Mouse (Mus musculus): ENCODE measurements around the gene Gas8.
"Not testable (repeated sequence)": the region's sequence is repeated elsewhere in the genome, so short reads cannot be mapped to it uniquely, and the experiment has no call there.

Gas8 gene

DNA sequence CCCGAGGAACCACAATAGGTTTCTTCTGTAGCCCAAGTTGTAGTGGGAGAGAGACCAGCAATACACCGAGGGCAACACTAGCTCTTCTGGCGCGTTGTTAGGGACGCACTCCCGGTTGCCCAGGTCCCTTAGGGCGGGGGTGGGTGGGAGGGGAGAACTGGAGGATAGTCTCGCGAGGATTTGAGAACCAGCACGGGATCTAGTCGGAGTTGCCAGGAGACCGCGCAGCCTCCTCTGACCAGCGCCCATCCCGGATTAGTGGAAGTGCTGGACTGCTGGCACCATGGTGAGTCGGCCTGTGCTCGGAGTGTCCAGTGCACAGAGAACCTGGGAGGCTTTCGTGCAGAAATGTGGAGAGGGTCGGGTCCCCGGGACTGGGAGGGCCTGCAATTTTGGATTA is at the start of gene Gas8:
Gene Gas8 (plus strand): TSS at position 168 of the 400 bp plus-strand sequence.
- Histone ChIP-seq H3K4me3 (replicated peaks; ENCODE audit: low read length) (peak within 1 kb of the TSS; percentile 88), H3K9me3 (ENCODE audit: low read length) (no peaks in the 10 kb centered on the region), H3K36me3 (ENCODE audit: insufficient read depth, low read length) (peaks cover 26% of the 10 kb centered on the region), H3K27me3 (ENCODE audit: insufficient read depth, low read length) (peaks cover 38% of the 10 kb centered on the region), H3K4me1 (replicated peaks; ENCODE audit: low read depth, low read length) (peaks cover 48% of the 10 kb centered on the region)
- TF ChIP-seq CTCF (conservative IDR thresholded peaks at IDR 0.05; ENCODE audit: low read length) (no peak), NANOG (IDR thresholded peaks at IDR 0.05; ENCODE audit: borderline replicate concordance, low read length) (no peak), POU5F1 (IDR thresholded peaks at IDR 0.05; ENCODE audit: borderline replicate concordance, low read length) (no peak)

DNA sequence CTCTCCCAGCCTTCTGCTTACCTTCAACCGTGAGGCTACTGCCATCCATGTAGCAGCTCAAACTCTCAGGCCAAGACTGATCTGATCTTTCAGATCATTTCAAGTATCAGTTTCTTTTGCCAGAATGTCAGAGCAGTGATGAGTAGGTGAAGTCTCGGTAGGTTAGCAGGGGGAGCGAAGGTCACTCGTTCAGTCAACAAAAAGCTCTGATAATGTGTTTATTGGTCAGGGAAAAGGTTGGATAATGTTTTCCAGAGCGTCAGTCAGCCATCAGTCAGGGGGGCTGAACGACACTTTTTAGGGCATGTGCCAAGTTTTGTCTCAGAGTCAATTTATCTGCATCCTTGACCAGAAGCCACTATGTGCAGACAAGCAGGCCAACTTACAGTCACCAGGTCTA is 45.6 kb upstream of the Gas8 start:
- not testable (repeated sequence) for H3K27me3 ChIP-seq (ENCODE audit: insufficient read depth, low read length); H3K36me3 ChIP-seq (ENCODE audit: insufficient read depth, low read length); H3K9me3 ChIP-seq (ENCODE audit: low read length); H3K4me1 ChIP-seq (replicated peaks; ENCODE audit: low read depth, low read length); H3K4me3 ChIP-seq (replicated peaks; ENCODE audit: low read length)

- not testable (repeated sequence) for H3K4me3 ChIP-seq (replicated peaks; ENCODE audit: low read length); H3K9me3 ChIP-seq (ENCODE audit: low read length); H3K27me3 ChIP-seq (ENCODE audit: insufficient read depth, low read length); H3K36me3 ChIP-seq (ENCODE audit: insufficient read depth, low read length)
- H3K4me1 ChIP-seq (replicated peaks; ENCODE audit: low read depth, low read length), result peaks cover 16% of the 10 kb centered on the region
Measured at GRCm38 (mm10) chr8:123474549-123474948, 44.1 kb upstream of the Gas8 start.

- Histone ChIP-seq H3K4me1 (replicated peaks; ENCODE audit: low read depth, low read length) (peaks cover 17% of the 10 kb centered on the region), H3K4me3 (replicated peaks; ENCODE audit: low read length) (peak overlapping the region; percentile 90), H3K9me3 (ENCODE audit: low read length) (no peaks in the 10 kb centered on the region), H3K36me3 (ENCODE audit: insufficient read depth, low read length) (peaks cover 23% of the 10 kb centered on the region), H3K27me3 (ENCODE audit: insufficient read depth, low read length) (no peaks in the 10 kb centered on the region)
- TF ChIP-seq POU5F1 (IDR thresholded peaks at IDR 0.05; ENCODE audit: borderline replicate concordance, low read length), result no peak
- TF ChIP-seq CTCF (conservative IDR thresholded peaks at IDR 0.05; ENCODE audit: low read length), result no peak
- TF ChIP-seq NANOG (IDR thresholded peaks at IDR 0.05; ENCODE audit: borderline replicate concordance, low read length), result no peak
Measured at GRCm38 (mm10) chr8:123476911-123477736, 41.5 kb upstream of the Gas8 start.

DNA sequence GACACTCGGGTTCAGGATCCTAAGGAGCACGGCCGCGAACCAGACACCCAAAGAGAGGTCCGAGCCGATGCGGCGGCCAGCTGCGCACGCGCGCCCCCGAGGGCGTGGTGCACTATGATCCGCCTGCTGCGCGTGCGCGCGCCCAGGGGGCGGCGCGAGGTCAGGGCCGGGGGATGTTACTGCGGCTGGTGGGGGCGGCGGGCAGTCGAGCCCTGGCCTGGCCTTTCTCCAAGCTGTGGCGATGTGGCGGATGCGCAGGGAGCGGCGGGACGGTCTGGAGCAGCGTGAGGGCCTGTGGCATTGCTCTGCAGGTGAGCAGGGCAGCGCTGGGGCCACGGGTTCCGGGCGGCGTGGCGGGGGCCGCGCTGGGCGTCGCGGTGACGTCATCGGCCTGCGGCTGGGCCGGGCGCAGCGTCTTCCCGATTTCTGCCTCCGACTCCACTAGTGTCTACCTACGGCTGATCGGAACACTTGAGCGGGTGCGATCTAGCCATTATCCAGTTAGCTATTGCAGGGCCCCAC is 40.8 kb upstream of the Gas8 start, which contains the start of gene Afg3l1:
Gene Afg3l1 (plus strand): TSS at position 167 of the 522 bp plus-strand sequence.
- Histone ChIP-seq H3K4me1 (replicated peaks; ENCODE audit: low read depth, low read length) (peaks cover 18% of the 10 kb centered on the region), H3K36me3 (ENCODE audit: insufficient read depth, low read length) (peaks cover 27% of the 10 kb centered on the region), H3K4me3 (replicated peaks; ENCODE audit: low read length) (peak within 1 kb of the TSS; percentile 90), H3K9me3 (ENCODE audit: low read length) (no peaks in the 10 kb centered on the region), H3K27me3 (ENCODE audit: insufficient read depth, low read length) (no peaks in the 10 kb centered on the region)
- no peak for TF ChIP-seq NANOG (IDR thresholded peaks at IDR 0.05; ENCODE audit: borderline replicate concordance, low read length)
- no peak for TF ChIP-seq POU5F1 (IDR thresholded peaks at IDR 0.05; ENCODE audit: borderline replicate concordance, low read length)
- TF ChIP-seq CTCF (conservative IDR thresholded peaks at IDR 0.05; ENCODE audit: low read length), result no peak

DNA sequence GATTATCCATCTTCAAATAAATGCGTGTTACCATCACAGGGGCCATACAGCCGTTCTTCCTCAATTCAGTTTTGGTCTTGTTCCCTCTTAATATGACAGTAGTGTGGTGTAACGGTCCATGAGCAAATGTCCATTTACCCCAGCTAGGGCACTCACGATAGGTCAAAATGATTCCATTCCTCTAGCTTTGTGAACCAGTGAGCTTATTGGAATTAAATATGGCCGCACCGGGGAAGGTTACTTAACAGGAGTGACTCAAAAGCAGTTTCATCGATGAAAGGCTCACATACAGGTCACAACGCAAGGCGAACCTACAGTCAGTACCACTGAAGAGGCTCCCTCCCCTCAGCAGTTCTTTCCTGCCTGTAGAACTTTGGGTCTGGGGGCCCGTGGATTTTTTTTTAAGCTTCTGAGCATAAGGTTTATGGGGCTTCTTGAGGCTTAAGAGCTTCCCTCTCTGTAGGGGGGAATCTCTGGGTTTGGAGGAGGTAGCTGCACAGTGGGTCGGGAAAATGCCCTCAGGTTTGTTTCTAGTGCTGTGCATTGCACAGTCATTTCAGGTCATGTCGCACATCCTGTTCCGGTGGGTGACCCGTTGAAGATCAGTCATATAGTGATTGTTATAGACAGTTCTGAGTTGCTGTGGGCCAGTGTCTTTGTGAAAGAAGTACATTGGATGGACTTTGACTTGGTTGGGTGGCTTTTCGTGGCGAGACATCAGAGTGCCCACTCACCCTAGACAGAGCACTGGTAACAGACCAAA is 40.0 kb upstream of the Gas8 start:
- no peaks in the 10 kb centered on the region for H3K9me3 ChIP-seq (ENCODE audit: low read length)
- H3K27me3 ChIP-seq (ENCODE audit: insufficient read depth, low read length), result no peaks in the 10 kb centered on the region
- H3K36me3 ChIP-seq (ENCODE audit: insufficient read depth, low read length), result peaks cover 36% of the 10 kb centered on the region
- H3K4me1 ChIP-seq (replicated peaks; ENCODE audit: low read depth, low read length), result peaks cover 18% of the 10 kb centered on the region
- no peak for TF ChIP-seq POU5F1 (IDR thresholded peaks at IDR 0.05; ENCODE audit: borderline replicate concordance, low read length)
- no peak for TF ChIP-seq NANOG (IDR thresholded peaks at IDR 0.05; ENCODE audit: borderline replicate concordance, low read length)
- no peak for TF ChIP-seq CTCF (conservative IDR thresholded peaks at IDR 0.05; ENCODE audit: low read length)
- peak overlapping the region; percentile 90 for H3K4me3 ChIP-seq (replicated peaks; ENCODE audit: low read length)

DNA sequence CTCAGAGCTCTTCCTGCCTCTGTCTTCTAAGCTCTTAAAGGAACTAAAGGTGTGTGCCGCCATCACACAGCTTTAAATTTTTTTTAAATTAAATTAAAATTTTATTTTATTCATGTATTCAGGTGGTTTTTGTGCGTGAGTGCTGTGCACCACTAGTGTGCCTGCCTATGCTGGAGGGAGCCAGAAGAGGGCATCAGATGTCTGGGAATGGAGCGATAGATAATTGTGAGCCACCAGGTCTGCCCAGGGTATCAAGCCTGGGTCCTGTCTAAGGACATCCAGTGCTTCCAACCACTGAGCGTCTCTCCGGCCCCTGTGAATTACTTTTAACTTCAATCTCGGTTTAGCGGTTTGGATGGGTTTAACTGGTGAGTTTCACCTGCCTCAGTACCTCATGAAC is 36.0 kb upstream of the Gas8 start:
- no peak for TF ChIP-seq NANOG (IDR thresholded peaks at IDR 0.05; ENCODE audit: borderline replicate concordance, low read length)
- peak; percentile 21 for TF ChIP-seq CTCF (conservative IDR thresholded peaks at IDR 0.05; ENCODE audit: low read length)

DNA sequence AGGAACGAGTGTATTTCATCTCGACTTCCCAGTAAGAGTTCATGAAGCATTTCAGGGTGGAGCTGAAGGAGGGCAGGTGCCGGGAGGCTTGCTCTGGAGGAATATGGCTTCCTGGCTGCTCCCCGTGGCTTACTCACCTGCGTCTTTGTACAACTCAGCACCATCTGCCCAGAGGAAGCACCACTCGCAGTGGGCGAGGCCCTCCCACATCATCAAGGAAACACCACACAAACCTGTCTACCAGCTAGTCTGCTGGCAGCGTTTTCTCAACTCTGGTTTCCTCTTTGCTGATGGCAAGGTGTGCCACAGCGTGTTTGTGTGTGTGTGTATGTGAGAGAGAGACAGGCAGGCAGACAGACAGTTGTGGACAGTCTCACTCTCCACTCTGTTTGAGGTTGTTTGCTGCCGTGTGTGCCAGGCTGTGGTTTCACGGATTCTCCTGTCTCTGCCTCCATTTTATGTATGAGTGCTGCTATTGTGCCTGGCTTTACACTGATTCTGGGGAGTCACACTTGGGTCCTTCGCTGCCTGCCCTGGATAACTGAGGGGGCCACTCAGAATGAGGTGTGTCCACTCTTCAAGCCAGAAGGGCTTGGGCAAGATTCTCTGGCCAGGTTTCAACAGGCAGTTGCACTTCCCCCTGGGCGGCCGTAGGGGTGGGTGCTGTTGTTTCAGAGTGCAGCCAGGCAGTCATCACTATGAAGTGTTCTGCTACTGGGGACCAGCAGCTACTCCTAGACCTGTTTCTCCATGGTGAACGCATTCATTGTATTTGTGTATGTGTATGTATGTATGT is 27.2 kb upstream of the Gas8 start:
- Histone ChIP-seq H3K9me3 (ENCODE audit: low read length) (no peaks in the 10 kb centered on the region), H3K4me1 (replicated peaks; ENCODE audit: low read depth, low read length) (peaks cover 9% of the 10 kb centered on the region), H3K36me3 (ENCODE audit: insufficient read depth, low read length) (peaks cover 97% of the 10 kb centered on the region), H3K4me3 (replicated peaks; ENCODE audit: low read length) (no peak overlapping the region), H3K27me3 (ENCODE audit: insufficient read depth, low read length) (no peaks in the 10 kb centered on the region)
- no peak for TF ChIP-seq CTCF (conservative IDR thresholded peaks at IDR 0.05; ENCODE audit: low read length)

More for the DNA sequence above, 36.0 kb upstream of the Gas8 start:
- H3K4me3 ChIP-seq (replicated peaks; ENCODE audit: low read length), result no peak overlapping the region
- H3K27me3 ChIP-seq (ENCODE audit: insufficient read depth, low read length), result no peaks in the 10 kb centered on the region
- peaks cover 74% of the 10 kb centered on the region for H3K36me3 ChIP-seq (ENCODE audit: insufficient read depth, low read length)
- no peaks in the 10 kb centered on the region for H3K9me3 ChIP-seq (ENCODE audit: low read length)
- peaks cover 14% of the 10 kb centered on the region for H3K4me1 ChIP-seq (replicated peaks; ENCODE audit: low read depth, low read length)

Measured in E14TG2a.4 (cell line).